Mouse (Mus musculus) activated CD4-positive, CD25-positive, alpha-beta regulatory T cell, adult 4 months (primary cell): ENCODE data around the gene Gse1. TPM values are rescaled to one million over a fixed set of nuclear protein-coding genes. Genes with fewer than 3 reads are reported as not detected.
"Not testable (repeated sequence)": the region's sequence is repeated elsewhere in the genome, so short reads cannot be mapped to it uniquely, and the experiment has no call there.

ENCODE experiments used
- ATAC-seq: one replicate; pipeline ENCODE4 v1.8.0; 2017
- polyA plus RNA-seq, 2 experiments: library from polyadenylated mRNA; unstranded; fragments of 100-300 nt; shearing (Covaris generic); gene quantifications; one replicate each; pipeline ENCODE4 v1.2.1; 2017

Gene Gse1
- polyA plus RNA-seq, 2 experiments from 2014 or later, result 2.9 to 4.1 TPM

DNA sequence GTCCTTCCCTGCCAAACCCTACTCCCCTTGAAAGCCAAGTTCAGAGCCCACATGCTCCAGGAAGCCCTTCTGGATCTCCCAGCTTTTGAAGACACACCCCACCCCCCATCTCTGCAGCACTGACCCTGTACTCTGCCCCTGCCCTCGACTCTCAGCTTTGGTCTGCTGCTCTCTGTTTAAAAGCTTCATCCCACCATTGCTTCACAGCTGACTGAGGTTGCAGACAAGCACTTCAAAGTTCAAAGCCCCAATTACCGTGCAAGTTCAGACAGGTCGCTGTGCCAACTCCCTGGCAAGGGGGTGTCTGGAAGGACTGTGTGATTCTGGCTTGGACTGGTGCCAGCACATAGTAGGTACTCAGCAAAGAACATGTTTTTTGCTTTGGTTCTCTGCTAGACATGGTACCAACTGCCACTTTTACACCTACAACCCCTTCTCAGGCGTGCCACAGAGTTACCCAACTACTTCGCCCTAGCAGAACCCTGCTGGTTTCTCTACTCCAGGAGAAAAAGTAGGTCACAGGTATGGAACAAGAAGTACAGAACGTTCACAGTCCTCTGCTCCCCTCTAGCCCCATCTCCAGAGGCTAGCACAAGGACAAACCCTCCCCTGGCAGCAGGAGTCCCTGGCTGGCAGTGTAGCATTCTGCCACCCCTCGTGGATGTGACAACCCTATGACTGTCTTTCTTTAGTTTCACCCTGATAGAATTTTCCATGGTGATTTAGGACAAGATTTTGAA lies 123.2 kb downstream of the Gse1 start:
- no peak for ATAC-seq

DNA sequence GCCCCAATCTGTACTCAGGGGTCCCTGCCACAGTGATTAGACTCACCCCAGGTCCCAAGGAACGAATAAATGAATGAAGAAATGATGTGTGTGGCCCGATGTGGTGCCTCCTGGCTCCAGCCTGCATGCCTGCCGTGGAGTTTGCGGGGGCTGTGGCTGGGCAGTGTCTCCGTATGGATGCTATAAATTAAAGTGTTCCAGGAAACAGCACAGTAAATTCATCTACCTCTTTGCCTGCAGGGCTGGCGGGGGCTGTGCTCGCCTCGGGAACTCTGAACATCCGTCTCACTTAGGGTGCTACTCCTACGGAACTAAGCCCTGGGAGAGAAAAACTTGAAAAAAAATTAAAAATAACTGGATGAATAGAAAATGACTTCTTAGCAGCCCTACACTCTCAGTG lies 123.8 kb downstream of the Gse1 start:
- no peak for ATAC-seq

DNA sequence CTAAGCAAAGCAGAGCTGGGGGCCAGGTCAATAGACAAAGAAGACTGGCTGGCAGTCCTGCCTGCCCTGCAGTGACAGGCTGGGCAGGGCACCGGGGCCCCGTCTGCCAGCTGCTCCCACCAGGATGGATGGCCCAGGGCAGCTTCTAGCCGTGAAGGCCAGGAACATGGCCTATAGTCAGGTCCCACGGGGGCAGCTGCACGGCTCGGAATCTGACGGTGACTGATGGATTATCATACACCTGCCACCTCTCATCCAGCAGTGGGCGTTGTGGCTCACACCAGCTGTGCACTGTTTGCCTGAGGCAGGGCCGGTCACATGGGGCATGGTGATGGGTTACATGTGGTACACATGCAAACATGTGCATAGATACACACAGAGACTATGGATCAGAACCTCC lies 127.8 kb downstream of the Gse1 start:
- ATAC-seq, result no peak

DNA sequence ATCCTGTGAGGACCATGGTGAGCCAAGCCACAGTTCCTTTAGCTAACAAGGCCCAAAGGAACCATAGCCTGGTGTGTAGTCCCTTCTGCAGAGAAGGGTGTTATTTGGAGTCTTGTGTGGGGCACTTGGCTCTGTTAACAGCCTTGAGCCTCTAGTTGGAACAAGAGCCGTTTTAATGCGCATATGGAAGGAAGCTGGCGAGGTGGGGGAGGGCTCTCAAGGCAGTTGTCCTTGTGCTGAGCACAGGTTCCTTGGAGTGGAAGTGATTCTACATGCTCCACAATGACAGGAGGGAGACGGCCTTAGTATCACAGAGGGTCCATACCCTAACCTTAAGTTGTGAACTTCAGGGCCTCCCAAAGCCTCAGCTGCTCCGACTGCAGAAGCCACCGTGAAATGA lies 129.2 kb downstream of the Gse1 start:
- ATAC-seq, result no peak

DNA sequence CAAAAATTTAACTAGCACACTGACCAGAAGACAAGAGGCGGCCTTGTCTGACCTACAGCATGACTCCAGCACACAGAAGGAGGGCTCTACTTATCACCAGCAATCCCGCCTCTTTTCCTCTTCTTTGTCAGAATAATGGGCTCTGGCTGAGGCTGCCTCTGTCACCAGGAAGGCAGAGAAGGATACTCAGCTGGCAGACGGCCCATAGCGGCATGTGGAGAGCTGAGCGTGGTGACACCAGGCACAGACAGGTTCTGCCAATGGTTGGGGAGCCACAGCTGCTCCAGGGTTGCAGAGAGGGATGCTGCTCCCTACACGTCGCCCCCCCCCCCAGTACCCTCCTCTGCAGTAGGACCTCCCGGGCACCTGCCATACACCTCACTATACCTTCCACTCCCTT lies 133.0 kb downstream of the Gse1 start:
- ATAC-seq, result no peak

DNA sequence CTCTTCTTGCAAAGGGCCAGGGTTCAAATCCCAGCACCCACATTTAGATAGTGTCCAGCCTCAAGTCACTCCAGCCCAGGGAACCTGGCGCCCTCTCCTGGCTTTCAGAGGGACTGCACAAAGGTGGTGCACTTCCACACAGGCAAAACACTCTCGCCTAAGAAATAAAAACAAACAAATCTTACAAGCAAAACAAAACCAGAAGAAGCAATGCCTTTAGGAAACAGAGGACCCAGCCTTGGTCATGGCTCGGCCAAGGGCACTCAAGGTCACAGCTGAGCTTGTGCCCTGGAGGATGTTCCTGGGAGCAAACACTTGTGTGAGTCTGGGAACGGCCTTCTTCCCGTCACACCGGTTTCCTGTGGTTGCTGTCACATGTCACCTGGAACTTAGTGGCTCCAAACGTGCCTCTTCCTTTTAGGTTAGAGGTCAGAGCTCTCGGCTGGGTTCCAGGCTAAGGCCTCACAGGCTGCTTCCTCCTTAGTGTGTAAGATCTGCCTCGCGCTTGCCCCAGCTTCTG lies 135.4 kb downstream of the Gse1 start:
- no peak for ATAC-seq

DNA sequence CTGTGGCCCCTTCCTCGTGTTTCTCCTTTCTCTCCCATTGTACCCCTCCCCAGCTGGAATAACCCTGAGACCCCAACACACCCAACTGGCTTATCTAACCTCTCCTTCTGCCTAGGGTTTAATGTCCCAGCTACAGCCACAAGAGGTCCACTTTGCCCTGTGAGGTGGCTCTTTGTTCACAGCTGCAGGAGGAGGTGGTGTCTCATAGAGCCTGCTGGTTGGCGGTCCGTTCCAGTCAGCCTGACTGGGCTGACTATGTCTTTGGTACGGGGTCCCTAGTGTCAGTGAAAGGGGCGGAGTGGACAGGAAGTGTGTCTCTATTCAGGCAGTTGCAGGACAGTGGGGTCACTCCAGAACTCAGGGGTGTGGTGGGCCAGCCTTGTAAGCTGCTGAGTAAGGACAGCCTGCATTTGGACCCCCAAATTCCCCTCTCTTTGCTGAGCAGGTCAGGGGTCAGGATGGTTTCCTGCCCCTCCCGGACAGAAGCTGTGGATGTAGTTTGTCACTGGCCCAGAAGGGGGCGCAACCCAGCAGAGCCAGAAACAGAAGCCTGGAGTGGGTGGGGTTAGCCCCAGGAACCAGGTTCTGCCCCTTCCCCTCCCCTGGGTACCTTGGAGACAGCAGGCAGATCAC lies 136.0 kb downstream of the Gse1 start:
- peak; percentile 8 for ATAC-seq

DNA sequence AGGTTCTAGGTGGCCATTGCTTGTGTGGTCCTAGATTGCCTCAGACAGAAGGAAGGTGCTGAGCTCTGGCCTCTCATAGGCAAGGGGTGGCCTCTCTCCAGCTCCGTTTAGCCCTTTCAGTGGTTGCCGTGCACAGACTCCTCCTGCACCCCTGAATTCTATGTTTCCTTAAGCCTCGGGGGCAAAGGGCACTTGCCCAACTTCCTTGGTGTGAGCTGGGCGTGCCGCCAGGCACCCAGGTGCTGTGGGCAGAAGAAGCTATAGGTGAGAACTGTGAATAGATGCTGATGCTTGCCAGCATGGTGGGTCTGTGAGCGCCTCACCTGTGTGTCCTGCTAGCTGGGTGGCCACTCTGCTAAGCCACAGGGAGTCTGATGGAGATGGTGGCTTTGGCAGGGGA lies 138.6 kb downstream of the Gse1 start:
- no peak for ATAC-seq

DNA sequence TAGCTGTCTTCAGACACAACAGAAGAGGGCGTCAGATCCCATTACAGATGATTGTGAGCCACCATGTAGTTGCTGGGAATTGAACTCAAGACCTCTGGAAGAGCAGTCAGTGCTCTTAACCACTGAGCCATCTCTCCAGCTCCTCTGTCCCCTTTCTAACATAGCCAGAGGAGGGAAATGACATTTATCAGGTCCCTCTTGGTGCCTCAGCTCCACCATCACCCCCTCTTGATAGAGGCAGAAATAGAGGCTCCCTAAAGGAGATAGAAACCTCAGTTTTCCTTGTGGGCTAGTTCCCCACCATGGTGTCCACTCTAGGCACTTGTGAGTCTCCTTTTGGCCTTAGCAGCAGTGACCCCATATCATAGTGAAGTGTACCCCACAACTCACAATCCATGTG lies 139.9 kb downstream of the Gse1 start:
- not testable (repeated sequence) for ATAC-seq

DNA sequence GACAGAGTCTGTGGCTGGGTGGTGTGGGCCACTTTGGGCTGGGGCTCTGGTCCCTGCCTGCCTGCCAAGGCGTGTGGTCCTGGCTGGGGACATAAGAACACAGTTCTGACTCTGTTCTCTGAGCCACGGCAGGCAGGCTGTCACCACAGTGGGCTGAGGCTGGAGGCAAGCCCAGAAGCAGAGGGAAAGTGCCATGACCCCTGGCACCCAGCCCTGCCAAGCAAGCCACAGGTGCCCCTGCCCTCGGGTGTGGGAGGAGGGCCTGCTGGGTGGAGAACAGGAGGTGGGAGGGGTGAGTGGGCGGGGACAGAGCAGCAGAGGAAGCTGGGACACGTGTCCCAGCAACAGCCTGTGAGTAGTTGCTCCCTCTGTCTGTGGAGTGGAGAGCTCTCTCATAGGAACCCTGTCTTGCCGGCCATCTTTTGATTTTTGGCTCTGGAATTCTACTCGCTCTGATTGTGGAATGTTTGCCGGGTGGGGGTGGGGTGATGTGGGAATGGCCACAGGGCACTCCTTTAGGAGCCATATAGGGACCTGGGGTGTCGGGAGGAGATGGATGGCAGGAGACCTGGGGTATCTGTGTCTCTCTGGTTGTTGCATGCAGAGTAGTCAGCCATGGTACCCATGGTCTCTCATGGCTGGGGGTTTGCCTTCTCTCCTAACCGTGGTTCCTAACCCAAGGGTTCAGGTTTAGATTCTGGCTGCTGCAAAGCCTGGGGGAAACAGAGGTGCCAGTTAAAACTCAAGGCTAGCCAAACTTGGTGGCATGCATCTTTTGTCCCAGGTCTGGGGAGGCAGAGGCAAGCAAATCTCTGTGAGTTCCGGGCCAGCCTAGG lies 140.8 kb downstream of the Gse1 start:
- peak; percentile 94 for ATAC-seq

DNA sequence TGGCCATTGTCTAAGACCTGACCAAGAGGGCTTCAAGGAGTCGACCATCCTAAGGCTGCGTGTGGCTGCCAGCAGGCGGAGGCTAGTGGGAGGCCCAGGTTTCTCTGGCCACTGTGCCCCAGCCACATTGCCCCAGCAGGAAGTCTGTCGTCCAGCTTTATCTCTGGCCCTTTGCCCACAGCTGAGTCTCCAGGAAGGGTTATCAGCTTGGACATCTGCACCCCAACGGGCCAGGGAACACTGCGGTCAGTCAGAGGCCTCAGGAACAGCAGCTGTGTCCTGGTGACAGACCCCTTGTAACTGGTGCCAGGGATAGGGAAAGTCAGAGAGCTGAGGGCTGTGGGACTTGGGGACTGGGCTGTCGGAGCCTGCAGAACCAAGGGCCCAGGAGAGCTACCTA lies 141.7 kb downstream of the Gse1 start:
- no peak for ATAC-seq

DNA sequence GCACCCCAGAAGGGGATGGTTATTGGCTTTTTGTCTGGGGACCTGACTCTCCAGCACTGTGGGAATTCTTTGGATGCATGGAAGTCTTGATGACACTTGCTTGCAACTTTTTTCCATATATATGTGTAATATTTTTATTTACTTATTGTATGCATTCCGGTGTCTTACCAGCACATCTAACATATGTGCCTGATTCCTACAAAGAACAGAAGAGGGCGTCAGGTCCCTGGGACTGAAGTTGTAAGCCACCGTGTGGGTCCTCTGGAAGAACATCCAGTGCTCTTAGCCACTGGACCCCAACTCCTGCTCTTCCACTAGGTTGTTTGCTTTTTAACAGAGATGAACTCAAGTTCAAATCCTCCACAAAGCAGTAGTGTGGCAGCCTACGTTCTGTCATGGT lies 142.2 kb downstream of the Gse1 start:
- ATAC-seq, result no peak

DNA sequence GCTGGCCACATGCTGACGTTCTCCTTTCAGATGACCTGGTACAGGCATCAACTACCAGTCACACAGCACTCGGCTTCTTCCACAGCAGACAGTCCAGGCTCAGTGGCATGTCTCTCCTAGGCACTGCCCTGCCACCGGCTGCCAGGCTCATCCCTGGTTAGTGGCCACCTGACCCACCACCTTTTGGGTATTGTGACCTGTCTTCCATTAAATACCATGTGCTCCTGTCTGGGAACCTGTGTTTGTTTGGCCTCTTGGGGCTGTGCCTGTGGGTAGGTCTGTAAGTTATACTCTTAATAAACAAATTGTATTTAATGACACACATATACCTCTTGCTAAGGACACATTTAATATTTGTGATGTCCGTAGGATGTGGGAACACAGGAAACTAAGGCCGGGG lies 142.9 kb downstream of the Gse1 start:
- ATAC-seq, result no peak

DNA sequence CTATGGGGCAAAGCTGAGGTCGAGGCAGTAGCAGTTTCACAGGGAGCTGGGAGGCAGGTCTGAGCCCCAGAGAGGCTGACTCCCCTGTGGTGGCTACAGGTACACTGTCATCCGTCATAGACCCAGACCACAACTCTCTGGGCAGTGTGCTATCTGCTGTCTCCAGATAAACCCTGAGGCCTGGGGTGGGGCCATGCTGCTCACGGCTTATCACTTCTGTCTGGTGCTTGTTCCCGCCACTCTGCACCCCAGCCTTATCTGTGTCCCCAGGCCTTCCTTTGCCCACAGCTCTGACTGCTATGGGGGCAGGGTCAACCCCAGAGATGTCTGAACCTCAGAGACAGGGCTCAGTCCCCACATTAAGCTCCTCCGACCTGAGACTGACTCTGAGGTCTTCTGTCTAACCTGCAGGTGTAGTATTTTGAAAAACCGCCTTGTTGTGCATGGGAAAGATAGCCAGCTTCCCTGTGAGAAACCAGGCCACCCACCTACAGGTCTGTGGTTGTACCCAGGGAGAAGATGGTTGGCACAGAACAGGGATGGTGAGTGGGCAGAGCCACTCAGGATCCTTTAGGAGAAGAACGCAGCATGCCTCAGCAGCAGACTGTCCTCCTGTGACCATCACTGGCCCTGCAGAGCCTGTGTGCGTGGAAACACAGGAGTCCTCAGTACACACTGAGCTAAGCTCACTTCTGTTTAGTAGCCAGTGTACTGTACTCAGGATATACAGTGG lies 143.6 kb downstream of the Gse1 start:
- ATAC-seq, result no peak

DNA sequence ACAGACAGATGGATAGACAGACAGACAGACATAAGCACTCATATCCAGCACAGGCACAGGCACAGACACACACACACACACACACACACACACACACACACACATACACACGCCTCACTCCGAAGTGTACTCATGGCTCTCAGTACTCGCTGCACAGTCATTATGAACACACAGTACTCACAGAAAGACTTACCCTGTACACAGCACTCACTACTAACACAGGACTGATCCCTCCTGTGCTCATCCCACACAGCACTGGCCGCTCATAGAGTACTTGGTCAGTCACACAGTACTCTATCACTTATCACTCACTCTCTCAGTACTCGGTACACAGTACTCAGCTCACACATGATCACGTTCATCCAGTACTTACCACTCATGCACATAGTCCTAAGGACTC lies 144.4 kb downstream of the Gse1 start:
- no peak for ATAC-seq

DNA sequence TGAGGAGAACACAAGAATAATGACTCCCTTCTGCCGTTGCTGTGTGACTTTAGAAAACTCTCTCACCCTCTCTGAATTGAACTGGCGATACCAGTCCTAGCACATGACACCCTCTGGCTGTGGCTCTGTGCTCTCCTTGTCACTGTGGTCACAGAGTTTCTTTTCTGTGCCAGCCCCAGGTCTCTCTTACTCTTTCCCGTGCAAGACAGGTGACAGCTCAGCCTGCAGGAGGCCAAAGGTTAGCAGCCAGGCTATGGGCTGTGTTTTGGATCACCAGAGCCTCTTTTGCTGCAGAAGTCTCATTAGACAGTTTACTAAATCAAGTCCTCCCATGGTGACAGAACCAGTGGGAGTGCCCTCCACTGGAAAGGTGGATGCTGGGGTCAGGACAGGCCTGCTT lies 145.4 kb downstream of the Gse1 start:
- ATAC-seq, result no peak

DNA sequence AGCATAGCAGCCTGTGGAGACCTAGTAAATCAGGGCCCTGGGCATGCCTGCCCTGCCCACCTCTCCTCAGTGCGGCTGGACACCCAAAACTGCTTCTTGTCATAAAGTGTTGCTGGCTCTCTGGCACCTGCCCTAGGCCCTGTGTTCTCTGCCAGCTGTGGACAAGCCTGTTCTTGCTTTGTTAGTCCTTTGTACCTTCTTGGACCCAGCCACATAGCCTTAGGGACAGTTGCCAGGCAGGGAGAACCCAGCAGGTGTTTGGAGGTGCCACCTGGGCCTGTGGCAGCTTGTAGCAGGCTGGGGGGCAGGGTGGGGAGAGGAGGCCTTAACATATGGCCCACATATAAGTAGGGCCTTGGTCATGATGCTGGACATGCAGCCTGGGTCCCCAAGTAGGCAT lies 145.8 kb downstream of the Gse1 start:
- ATAC-seq, result no peak

DNA sequence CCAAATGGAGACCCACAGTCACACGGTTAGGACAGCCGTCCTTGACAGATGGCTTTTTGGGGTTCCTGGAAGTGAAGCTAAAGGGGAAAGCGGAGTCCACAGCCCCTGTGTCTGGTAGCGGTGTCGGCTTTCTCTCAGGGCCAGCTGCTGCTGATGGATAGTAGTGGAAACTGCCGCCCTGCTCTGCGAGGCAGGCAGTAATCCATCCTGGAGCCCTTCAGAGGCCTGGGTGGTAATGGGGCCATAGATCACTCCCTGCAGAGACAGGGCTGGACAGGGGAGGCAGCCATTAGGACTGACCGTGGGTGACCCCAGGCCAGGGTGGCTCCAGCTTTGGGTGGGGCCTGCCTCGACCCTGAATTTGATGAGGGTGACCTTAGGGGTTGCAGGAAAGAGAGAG lies 146.3 kb downstream of the Gse1 start:
- ATAC-seq, result no peak

DNA sequence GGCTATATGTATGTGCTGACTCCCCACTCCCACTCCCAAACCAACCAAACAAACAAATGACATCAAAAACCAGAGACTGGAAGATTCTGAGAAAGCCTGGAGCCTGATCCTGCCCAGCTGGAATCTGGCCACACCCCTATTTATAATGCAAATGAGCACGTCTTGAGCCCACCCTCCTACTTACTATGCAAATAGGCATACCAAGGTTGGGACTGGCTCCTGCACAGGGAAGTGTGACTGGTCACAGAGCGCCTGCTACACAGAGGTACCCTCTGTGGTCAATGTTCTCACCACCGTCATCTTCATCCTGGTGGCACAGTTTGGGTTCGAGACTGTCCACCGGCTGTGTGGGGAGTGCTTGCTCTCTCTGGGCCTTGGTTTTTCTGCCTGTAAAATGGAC lies 146.9 kb downstream of the Gse1 start:
- no peak for ATAC-seq

DNA sequence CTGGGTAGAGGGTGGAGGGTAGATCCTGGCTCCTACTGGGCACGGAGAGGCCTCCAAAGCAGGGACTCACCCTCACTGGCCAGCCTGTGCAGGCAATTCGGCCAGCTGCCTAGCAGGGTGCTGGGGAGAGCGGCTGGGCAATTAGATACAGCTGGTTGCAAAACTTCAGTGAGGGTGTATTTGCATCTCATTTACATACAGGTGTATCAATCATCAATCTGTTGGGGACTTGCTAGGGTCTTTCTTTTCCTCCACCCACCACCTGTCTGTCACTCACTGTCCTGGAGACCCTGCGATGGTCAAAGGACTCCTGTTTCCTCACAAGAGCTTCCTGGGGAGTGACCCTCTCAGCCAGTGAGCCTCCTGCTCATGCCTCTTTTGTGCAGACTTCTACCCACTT lies 148.0 kb downstream of the Gse1 start:
- no peak for ATAC-seq

DNA sequence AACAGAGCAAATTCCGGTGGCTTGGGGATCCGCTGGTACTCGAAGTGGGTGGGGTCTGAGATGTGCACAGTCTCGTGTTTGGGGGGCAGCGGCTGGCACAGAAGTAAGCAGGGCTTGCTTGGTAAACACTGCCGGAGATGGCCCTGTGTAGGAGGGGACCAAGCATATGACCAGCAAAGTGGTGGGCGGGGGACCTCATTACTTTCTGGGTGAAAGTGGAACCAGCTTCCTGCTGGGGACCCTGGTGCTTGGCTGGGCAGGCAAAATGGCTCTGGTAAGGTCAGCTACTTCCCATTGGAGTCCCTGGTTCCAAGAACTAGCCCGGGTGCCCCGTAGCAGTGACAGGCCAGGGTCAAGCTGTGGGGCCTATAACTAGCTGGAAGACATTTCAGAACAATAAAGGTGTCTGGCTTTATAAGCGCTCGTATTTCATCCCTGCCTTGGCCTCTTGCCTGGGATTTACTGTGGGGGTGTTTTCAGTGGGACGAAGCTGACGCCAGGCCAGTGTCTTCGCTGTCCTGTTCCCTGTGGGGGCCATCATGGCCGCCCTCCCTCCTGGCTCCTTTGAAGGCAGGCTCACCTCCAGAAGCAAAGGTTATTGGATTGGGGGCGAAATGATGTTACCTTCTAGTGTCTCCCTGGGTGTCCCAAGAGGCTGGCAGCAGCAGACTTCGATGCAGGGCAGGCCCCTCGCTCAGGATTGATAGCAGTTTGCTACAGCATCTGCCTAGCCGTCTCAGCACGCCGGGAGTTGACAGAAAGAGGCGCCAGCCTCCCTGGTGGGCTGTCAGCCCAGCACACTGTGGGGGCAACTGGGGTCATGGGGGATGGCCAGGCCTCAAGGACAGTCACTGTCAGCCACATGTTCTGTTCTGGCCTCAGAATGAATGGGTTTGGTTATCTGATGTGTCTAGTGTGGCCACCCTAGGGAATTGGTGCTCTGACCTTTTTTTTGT lies 148.9 kb downstream of the Gse1 start:
- ATAC-seq, result no peak

DNA sequence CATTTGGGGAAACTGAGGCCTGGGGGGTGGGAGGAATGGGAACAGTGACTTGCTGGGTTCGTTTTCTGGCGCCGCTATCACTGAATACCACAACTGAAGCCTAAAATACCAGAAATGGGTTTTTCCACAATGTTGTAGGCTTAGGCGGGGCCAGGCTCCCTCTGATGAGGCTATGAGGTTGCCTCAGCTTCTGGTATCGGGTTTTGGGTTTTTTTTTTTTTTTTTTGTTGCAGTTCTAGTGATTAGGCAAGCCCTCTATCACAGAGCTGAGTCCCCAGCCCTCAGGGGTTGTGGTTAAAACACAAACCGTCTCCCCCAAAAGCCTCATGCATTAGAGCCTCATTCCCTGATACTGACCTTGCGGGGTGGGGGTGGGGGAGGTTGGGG lies 149.5 kb downstream of the Gse1 start:
- no peak for ATAC-seq
